Mouse (Mus musculus): ENCODE results near the gene Sugp1.

DNA sequence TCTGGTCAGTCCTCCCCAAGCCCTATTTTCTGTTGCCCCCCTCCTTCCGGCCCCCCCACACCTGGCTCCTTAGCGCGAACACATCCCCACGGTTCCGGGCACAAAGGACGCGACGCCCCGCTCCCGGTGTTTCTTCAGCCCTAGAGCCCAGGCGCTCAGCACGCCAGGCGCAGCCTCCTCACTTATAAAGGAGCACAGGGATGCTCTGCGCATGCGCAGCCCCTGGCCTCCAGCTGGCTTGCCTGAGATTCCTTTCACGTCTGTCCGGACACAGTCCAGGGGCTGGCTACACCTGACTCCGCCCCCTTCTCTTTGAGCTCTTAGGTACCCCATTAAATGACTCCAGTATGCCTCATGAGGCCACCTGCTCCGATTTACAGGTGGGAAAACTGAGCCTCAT lies 78.1 kb downstream of the Sugp1 start, which contains the start of gene Ncan:
- TF ChIP-seq CTCF (IDR thresholded peaks at IDR 0.05) = no peak
- no peak for TF ChIP-seq POLR2A (IDR thresholded peaks at IDR 0.05; ENCODE audit: insufficient read depth, low read depth, low read length)
- no peak for TF ChIP-seq EP300 (IDR thresholded peaks at IDR 0.05; ENCODE audit: insufficient read depth, low read depth, low read length)

Data from heart, adult 2 months (tissue).